Mouse (Mus musculus): ENCODE data around the gene Adrb1.
A peak's percentile ranks its signal among the peaks of the same experiment; 100 is the strongest.

The Adrb1 gene

GRCm38 (mm10) chr19:56703238-56704097 lies 18.5 kb upstream of the Adrb1 start:
- DNase-seq = peak; percentile 6

- no peak for DNase-seq
Measured at GRCm38 (mm10) chr19:56705026-56705675, 16.8 kb upstream of the Adrb1 start.

- DNase-seq = no peak
Measured at GRCm38 (mm10) chr19:56708794-56709193, 13.2 kb upstream of the Adrb1 start.

GRCm38 (mm10) chr19:56710131-56710905 lies 11.7 kb upstream of the Adrb1 start:
- no peak for DNase-seq

- no peak for DNase-seq
Measured at GRCm38 (mm10) chr19:56713613-56714012, 8.4 kb upstream of the Adrb1 start.

GRCm38 (mm10) chr19:56714661-56715170 lies 7.3 kb upstream of the Adrb1 start:
- no peak for DNase-seq

GRCm38 (mm10) chr19:56718046-56718445 lies 4.0 kb upstream of the Adrb1 start:
- no peak for DNase-seq

GRCm38 (mm10) chr19:56720882-56721281 lies 1.1 kb upstream of the Adrb1 start:
- DNase-seq = no peak

GRCm38 (mm10) chr19:56722291-56722707 lies 300 bp downstream of the Adrb1 start:
- DNase-seq = peak; percentile 4

GRCm38 (mm10) chr19:56722711-56723330 lies 822 bp downstream of the Adrb1 start:
- peak; percentile 18 for DNase-seq

GRCm38 (mm10) chr19:56723331-56724125 lies 1.5 kb downstream of the Adrb1 start:
- peak; percentile 3 for DNase-seq

GRCm38 (mm10) chr19:56724126-56724597 lies 2.2 kb downstream of the Adrb1 start:
- DNase-seq = no peak

GRCm38 (mm10) chr19:56727170-56727877 lies 5.3 kb downstream of the Adrb1 start:
- no peak for DNase-seq

GRCm38 (mm10) chr19:56734033-56734572 lies 12.1 kb downstream of the Adrb1 start:
- DNase-seq = no peak

- DNase-seq = no peak
Measured at GRCm38 (mm10) chr19:56735747-56736146, 13.7 kb downstream of the Adrb1 start.

- no peak for DNase-seq
Measured at GRCm38 (mm10) chr19:56736287-56736686, 14.3 kb downstream of the Adrb1 start.

- peak; percentile 49 for DNase-seq
Measured at GRCm38 (mm10) chr19:56745061-56745460, 23.1 kb downstream of the Adrb1 start.

- no peak for DNase-seq
Measured at GRCm38 (mm10) chr19:56745528-56745927, 23.5 kb downstream of the Adrb1 start.

- no peak for DNase-seq
Measured at GRCm38 (mm10) chr19:56746618-56747017, 24.6 kb downstream of the Adrb1 start.

- no peak for DNase-seq
Measured at GRCm38 (mm10) chr19:56747878-56748277, 25.9 kb downstream of the Adrb1 start.

- DNase-seq = no peak
Measured at GRCm38 (mm10) chr19:56749343-56749742, 27.3 kb downstream of the Adrb1 start.

Data from thymus, postnatal 25 days (tissue).